Mouse (Mus musculus) brown adipose tissue, adult 24 weeks (tissue): ENCODE measurements around the gene Hoxc10. TPM values are rescaled to one million over a fixed set of nuclear protein-coding genes. Genes with fewer than 3 reads are reported as not detected.

ENCODE experiments used
- H3K27ac ChIP-seq: fragments of 200-500 bp; replicated peaks from 2 replicates; pipeline ENCODE4 v1.5.1; 2012; ENCODE audit warnings: low read depth, mild to moderate bottlenecking, low read length
- H3K4me1 ChIP-seq: fragments of 200-500 bp; 2 replicates; pipeline ENCODE4 v1.6.1; 2012; ENCODE audit warnings: low read length, mixed read lengths; ENCODE audit not compliant: control insufficient read depth, insufficient read depth, insufficient read length
- H3K4me3 ChIP-seq: fragments of 200-500 bp; 2 replicates; pipeline ENCODE4 v1.5.1; 2012; ENCODE audit warnings: low read depth, mild to moderate bottlenecking, low read length, moderate library complexity; ENCODE audit not compliant: insufficient read depth
- polyA plus RNA-seq: library from polyadenylated mRNA; stranded (reverse); fragments of >200 nt; gene quantifications from 2 replicates; pipeline ENCODE4 v1.2.4, GENCODE M21; 2012; ENCODE audit not compliant: missing spikeins, insufficient read depth, insufficient read length

The Hoxc10 gene
- polyA plus RNA-seq, 1 experiment, result not detected

DNA sequence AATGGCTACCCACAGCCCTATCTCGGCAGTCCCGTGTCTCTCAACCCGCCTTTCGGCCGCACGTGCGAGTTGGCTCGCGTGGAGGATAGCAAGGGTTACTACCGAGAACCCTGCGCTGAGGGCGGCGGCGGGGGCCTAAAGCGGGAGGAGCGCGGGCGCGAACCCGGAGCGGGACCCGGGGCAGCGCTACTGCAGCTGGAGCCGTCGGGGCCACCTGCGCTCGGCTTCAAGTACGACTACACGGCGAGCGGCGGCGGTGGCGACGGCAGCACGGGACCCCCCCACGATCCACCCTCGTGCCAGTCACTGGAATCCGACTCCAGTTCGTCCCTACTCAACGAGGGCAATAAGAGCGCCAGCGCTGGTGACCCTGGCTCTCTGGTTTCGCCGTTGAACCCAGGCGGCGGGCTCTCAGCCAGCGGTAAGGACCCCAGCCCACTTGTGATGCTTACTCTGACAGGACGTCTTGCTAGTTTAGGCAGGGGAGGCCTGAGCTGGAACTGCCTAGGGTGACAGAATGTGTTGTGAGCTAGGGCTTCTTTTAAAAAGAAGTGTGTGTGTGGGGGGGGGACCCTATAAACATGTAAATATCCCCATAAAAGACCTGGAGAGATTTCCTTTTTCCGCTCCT is 29.4 kb upstream of the Hoxc10 start:
- no peak overlapping the region for H3K27ac ChIP-seq
- H3K4me3 ChIP-seq, result no peak overlapping the region
- no peaks in the 10 kb centered on the region for H3K4me1 ChIP-seq

DNA sequence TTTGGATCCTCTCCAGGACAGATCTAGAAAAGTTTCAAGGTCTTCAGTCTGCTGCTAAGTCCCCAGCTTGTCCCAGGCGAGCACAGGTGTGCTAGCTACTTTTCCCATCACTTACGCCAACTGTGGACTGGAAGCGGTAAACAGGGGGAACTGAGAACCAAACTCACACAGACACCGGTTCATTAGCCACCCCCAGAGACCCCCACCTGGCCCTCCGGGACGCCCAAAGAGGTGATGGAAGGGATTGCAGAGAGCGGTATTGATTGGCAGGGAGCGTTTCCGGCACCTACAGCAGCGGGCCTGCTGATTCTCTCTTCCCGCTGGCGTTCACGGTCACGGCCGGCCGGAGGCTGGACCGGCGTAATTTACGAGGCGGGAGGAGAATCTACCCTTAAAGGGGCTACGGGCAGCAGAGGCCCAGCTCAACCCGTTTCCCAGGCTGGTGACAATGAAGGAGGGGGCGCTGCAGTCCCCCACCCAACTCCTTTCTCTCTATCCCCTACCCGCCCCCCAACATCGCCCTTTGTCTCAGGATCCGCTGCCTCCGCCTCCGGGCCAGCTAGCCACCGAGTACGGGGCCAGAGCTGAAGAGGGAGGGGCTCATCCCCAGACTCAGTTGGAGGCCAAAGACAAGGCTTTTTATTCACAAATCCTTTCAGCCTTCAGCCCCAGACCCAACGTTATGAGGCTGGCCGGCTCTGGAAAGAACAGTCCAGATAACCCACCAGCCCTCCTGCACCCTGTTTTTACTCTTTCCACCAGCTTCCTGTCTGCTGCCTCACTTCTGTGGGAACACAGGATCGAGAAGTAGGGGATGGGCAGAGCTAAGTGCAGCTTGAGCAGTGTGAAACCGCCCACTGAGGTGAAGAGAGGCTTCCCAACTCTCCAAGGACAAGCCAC is 27.1 kb upstream of the Hoxc10 start:
- H3K4me1 ChIP-seq, result no peaks in the 10 kb centered on the region
- H3K27ac ChIP-seq, result no peak overlapping the region
- H3K4me3 ChIP-seq, result no peak overlapping the region

DNA sequence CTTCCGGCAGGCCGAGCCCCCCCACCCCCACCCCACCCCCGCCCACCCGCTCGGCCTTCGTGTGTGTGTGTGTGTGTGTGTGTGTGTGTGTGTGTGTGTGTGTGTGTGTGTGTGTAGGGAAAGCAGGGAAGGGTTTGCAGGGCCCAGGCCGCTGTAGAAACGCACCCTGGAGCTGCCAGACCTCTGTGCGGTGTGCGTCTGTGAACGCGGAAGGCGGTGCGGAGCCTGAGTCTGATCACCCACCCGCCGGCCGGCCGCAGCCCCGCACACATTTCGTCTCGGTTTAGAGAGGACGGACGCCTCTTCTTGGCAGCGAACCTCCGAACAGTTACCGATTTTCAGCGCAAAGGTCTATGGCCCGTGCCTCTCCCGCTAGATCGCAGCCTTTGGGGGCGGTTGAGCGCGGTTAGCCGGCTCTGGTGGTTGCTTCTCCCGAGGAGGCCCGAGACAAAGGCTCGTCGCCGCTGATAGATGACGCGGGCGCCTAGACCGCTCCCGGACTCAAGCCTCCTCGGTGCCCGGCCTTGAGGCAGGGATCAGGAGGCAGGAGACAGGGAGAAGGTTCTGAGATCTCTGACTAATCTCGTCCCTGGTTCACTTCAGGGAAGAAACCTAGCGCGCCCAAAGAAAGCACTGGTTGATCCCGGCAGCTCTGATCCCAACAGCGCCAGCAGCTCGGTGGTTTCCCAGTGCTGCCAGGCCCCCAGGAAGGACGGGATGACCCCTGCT is 23.7 kb upstream of the Hoxc10 start:
- no peak overlapping the region for H3K4me3 ChIP-seq
- no peaks in the 10 kb centered on the region for H3K4me1 ChIP-seq
- H3K27ac ChIP-seq, result no peak overlapping the region

DNA sequence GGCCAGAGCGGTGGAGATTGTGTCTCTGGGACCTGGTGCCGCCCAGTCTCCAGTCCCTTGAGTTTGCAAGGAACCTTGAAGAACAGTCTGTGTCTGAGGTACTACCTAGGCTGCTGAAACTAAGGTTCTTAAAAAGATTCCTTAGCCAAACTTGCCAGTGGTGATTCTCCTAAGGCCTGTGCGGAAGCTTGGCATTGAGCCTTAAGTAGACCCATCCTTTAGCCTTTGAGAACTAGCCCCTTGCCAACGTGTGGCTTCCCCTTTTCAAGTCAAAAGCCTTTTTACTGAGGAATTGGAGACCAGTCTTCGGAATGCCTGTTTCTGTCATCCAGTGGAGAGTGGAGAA is 23.2 kb upstream of the Hoxc10 start:
- H3K4me1 ChIP-seq, result no peaks in the 10 kb centered on the region
- no peak overlapping the region for H3K27ac ChIP-seq
- H3K4me3 ChIP-seq, result no peak overlapping the region

DNA sequence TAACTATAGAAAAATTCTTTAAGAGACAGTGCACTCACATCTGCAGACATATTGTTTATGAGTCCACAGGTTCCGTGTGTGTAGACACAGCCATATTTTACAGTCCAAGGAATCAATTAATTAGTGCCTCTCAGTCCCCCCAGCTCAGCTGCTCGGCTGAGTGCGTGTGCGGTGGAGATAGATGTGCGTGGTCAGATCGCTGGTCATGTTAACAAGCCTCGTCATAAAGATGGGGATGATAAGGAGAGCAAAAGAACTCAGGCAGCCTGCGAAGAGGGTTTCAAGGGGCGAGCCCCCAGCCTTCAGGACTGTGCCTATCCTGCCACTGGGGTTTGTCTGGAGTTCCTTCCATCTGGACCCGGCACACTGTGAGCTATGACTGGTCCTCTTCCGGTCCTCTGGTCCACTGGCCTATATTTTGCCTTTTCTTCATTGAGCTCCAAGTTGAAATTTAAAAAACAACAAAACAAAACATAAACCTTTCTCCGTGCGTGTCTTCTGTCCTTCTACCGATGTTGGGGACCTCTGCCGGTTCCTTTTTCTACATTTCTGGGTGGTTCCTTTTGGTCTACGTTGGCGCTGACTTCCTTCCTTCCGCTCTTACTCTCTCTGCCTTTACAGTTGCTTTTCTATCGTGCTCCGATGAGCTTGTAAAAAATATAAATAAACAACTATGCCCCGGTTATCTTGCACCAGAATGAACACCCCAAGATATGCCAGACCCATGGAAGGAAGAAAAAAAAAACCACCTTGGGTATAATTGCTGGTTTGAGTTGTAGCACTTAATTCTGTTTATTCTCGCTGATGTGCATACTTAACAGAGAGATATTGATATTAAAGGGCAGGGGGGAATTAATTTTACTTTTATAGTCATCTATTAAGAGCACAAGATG is 21.2 kb upstream of the Hoxc10 start:
- Histone ChIP-seq H3K4me1 (no peaks in the 10 kb centered on the region), H3K27ac (no peak overlapping the region), H3K4me3 (no peak overlapping the region)

DNA sequence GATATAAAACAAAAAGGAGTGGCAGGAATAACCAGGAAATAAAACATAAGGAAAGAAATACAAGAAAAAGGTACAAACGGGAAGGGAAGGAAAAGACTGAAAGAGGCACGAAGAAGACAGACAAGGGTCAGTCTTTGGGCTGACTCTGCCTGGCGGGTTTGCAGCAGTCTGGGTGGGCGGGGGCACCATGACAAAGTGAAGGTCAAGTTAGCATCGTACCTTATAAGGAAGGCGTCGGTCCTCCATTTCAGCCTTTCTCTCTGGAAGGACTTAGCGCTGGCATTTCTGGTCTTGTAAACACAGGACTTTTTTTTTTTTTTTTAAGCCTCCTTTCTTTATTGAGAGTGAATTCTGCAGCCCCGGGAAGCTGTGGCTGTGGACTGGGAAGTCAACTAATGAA is 19.3 kb upstream of the Hoxc10 start:
- H3K27ac ChIP-seq, result no peak overlapping the region
- H3K4me3 ChIP-seq, result no peak overlapping the region
- no peaks in the 10 kb centered on the region for H3K4me1 ChIP-seq

DNA sequence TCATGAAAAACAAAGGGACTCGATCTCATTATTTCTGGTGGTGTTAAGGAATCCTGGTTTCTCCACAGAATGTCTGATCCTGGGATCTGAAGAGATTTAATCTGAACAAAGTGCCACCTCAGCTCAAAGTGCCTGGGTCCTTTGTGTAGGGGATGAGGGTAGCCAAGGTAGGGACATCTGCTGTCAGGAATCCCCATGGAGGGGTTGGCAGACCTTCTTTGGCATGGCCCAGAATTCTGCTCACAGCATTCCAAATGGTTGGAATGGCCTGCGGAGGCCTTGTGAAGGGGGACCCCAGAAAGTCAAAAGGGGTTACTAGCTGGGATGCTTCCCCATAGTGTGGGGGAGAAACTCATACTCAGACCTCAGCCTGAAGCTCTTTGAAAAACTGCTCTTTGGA is 17.8 kb upstream of the Hoxc10 start:
- no peaks in the 10 kb centered on the region for H3K4me1 ChIP-seq
- no peak overlapping the region for H3K27ac ChIP-seq
- no peak overlapping the region for H3K4me3 ChIP-seq

DNA sequence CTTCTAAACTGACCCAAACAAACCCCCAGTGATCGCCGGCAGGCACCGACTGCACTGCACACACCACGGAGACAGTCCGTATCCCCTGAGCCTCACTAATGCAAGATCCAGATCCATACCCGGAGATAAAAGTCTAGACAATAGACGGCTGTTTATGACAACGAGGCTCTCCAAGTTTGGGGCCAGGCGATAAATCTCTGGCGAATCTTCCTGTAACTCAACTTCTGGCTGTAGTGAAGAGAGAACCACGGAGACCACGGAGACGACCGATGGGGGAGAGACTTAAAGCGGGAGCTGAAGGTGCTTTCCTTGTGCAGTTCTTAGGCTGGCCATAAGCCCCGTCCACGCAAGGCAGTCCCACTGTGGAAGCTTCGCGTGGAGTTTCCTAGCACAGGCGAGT is 16.9 kb upstream of the Hoxc10 start:
- Histone ChIP-seq H3K4me3 (no peak overlapping the region), H3K27ac (no peak overlapping the region), H3K4me1 (no peaks in the 10 kb centered on the region)

DNA sequence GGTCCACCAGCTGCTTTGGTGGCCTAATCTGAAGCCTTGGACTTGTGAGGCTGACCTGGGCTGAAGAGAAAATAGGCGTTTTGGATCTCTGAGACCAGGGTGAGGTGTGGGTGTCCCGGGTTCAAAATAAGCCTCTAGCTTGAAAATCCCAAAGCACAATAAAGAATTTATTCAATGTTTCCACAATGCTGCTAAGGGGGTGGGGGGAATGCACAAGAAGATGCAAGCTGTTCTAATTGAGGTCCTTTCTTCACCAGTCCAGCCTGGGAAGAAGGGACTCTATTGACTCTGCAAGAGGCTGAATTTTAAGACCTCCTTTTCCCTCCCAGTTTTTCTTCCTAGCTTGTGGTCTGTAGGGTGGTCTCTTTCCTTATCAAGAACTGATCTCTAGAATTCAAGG is 15.7 kb upstream of the Hoxc10 start:
- H3K4me1 ChIP-seq, result no peaks in the 10 kb centered on the region
- no peak overlapping the region for H3K4me3 ChIP-seq
- no peak overlapping the region for H3K27ac ChIP-seq

DNA sequence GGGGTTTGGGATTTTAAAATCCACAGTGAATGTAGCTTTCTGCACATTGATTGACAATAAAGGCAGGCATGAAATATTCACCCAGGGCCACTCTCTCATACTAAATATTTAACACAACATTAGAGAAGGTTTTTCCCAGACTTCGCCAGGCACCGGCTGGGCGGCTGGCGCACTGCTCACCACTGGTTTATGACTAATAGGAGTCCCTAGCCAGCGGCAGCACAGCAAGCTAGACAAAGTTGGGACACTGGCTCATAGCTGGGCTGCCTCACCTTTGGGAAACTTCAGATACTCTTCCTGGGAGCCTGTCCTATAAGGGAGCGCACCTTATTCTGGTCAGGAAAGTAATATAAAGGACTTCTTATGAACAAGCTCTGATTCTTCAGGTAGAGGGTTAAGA is 13.0 kb upstream of the Hoxc10 start:
- Histone ChIP-seq H3K4me1 (no peaks in the 10 kb centered on the region), H3K27ac (no peak overlapping the region), H3K4me3 (no peak overlapping the region)

DNA sequence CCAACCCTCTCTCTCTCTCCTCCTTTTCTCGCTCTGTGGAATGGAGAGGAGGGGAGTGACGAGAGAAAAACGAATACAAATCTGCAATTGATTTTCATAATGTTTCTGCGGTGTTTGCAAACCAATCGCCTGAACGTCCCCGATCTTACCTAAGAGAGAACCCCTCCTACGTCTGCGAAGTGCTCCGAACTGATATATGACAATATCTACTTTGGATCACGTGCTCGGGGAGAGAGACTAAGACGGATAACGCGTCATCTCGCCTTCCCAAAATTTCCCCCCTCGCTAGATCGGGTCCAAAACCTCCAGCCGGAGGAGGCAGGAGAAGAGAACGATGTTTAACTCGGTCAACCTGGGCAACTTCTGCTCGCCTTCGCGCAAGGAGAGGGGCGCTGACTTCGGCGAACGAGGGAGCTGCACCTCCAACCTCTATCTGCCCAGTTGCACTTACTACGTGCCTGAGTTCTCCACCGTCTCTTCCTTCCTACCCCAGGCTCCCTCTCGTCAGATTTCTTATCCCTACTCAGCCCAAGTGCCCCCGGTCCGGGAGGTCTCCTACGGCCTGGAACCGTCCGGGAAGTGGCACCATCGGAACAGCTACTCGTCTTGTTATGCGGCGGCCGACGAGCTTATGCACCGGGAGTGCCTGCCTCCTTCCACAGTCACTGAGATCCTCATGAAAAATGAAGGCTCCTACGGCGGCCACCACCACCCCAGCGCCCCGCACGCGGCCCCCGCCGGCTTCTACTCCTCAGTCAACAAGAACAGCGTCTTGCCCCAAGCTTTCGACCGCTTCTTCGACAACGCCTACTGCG is 12.2 kb upstream of the Hoxc10 start, which contains the start of gene Hoxc11:
Hoxc11 (plus strand) TSS at position 236 of the 815 bp plus-strand sequence.
- Histone ChIP-seq H3K4me1 (no peaks in the 10 kb centered on the region), H3K27ac (no peak within 1 kb of the TSS), H3K4me3 (no peak within 1 kb of the TSS)

DNA sequence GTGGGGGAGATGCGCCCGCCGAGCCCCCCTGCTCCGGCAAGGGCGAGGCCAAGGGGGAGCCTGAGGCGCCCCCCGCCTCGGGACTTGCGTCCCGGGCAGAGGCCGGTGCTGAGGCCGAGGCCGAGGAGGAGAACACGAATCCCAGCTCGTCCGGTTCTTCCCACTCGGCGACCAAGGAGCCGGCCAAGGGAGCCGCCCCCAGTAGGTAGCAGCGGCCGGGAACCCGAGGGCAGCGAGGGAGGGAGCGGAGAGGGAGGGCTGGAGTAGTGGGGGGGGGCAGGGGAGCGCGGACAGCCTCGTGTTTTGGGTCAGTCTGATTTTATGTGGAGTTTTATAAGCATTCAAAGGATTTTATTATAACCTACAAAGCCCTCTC is 11.6 kb upstream of the Hoxc10 start:
- H3K4me3 ChIP-seq, result no peak overlapping the region
- no peaks in the 10 kb centered on the region for H3K4me1 ChIP-seq
- no peak overlapping the region for H3K27ac ChIP-seq

DNA sequence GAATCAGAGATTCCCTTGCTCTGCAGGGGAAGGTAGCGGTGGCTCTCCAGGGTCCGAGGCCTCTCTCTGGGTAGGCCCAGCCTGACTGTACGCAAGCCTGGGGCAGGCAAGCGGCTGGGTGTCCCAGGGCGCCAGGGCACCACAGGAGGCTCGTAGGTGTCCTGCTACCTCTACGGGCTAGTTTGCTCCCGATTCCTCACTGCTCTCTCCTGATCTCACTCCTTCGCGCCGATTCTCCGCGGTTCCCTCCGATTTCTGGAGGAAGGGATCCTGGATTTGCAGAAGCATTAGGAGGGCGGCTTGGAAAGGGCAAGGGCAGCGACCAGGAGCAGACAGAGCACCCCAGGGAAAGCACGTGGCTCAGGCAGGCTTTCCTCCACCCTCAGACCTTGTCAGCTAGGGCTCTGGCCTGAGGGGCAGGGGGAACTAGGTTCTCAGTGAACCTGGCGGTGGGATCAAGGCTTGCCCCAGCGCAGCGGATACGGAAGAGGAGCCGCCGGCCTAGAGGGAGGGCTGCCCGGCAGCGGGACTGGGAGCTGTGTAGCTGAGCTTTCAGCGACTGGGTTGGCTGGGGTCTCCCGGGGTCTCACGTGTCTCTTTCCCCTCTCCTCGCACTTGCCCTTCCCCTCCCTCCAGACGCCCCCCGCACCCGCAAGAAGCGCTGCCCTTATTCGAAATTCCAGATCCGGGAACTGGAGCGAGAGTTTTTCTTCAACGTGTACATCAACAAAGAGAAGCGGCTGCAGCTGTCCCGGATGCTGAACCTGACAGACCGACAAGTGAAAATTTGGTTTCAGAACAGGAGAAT is 10.6 kb upstream of the Hoxc10 start:
- no peak overlapping the region for H3K27ac ChIP-seq
- H3K4me3 ChIP-seq, result no peak overlapping the region

More for the DNA sequence above, 10.6 kb upstream of the Hoxc10 start:
- no peaks in the 10 kb centered on the region for H3K4me1 ChIP-seq
